8 mouse cellular contexts compared by ENCODE assay signal in the genomic region with DNA sequence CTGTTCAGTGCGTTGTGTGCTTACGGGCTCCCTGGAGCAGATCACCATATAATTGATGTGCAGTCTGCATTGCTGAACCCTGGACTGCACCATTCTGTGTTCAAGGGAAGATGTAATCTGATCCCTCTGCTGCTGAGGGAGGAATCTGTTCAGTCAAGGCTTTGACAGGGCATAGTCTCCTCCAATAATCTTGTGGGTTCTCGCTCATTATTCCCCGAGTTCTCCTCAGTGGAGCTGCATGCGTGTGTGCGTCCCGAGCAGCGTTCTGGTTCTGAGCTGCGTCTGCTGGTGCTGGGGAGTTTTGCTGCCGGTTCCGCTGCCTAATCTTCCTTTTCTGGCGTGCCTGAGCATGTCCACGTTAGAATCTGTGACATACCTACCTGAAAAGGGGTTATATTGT.
DNase-seq lines count a peak whose midpoint lies in the region; ATAC-seq and TF ChIP-seq lines count a peak whose summit lies in the region.
"Had no signal": no experiment of that assay in that cellular context is flagged by ENCODE, and none has a peak within 500 bp of the region (broad histone marks: within the 10 kb centered on the region; RNA-seq: fewer than 3 reads in every experiment).

No protein-coding gene starts in this region.

- H3K9me3 ChIP-seq in heart, embryonic 15.5 days (replicated peaks): no peaks in the 10 kb centered on the region
- no peaks in the 10 kb centered on the region for H3K9me3 ChIP-seq in neural tube, embryonic 15.5 days (replicated peaks)
- H3K9me3 ChIP-seq: liver, embryonic 15.5 days had no signal

- TF ChIP-seq CTCF in embryonic fibroblast, embryonic 13.5 days (IDR thresholded peaks at IDR 0.05; ENCODE audit: borderline replicate concordance, insufficient read depth, low read length): no peak

- peak overlapping the region; percentile 47 for H3K9ac ChIP-seq in heart, embryonic 15.5 days
- peak overlapping the region; percentile 67 for H3K9ac ChIP-seq in neural tube, embryonic 15.5 days (replicated peaks)
- H3K9ac ChIP-seq: liver, embryonic 15.5 days had no signal

- H3K27me3 ChIP-seq in heart, embryonic 15.5 days: no peaks in the 10 kb centered on the region
- no peaks in the 10 kb centered on the region for H3K27me3 ChIP-seq in neural tube, embryonic 15.5 days (replicated peaks)
- H3K27me3 ChIP-seq: liver, embryonic 15.5 days had no signal

- peak overlapping the region; percentile 69 for H3K4me2 ChIP-seq in heart, embryonic 15.5 days
- peak overlapping the region; percentile 66 for H3K4me2 ChIP-seq in neural tube, embryonic 15.5 days
- H3K4me2 ChIP-seq: liver, embryonic 15.5 days had no signal

- ATAC-seq in heart, embryonic 15.5 days (replicated peaks; ENCODE audit: insufficient number of reproducible peaks, insufficient read depth, low FRiP score, low read depth): peak; percentile 84
- ATAC-seq in neural tube, embryonic 15.5 days (ENCODE audit: low FRiP score): peak; percentile 91

- H3K4me1 ChIP-seq in embryonic fibroblast, embryonic 13.5 days (ENCODE audit: control insufficient read depth, insufficient read depth, low read length): peaks cover 3% of the 10 kb centered on the region; the same call in 1 of the 2 replicates
- H3K4me1 ChIP-seq in heart, embryonic 15.5 days (replicated peaks): 0 out of 2 replicates have a peak, but pooled peaks cover 8% of the 10 kb centered on the region
- H3K4me1 ChIP-seq in neural tube, embryonic 15.5 days: 0 out of 2 replicates have a peak, but pooled peaks cover 3% of the 10 kb centered on the region
- H3K4me1 ChIP-seq: liver, embryonic 15.5 days had no signal

- peak; percentile 97 for DNase-seq in brain, adult 2 months (ENCODE audit: low read depth, low spot score)
- DNase-seq in kidney, postnatal 14 days: peak; percentile 74
- DNase-seq in liver: peak; percentile 7
- peak; percentile 71 for DNase-seq in yolk sac, embryonic 10.5 days (ENCODE audit: low spot score)

- TF ChIP-seq POLR2A in embryonic fibroblast, embryonic 13.5 days (IDR thresholded peaks at IDR 0.05; ENCODE audit: low read depth, low read length): peak; percentile 95

- peak overlapping the region; percentile 49 for H3K4me3 ChIP-seq in embryonic fibroblast, embryonic 13.5 days (ENCODE audit: insufficient read depth, low read length)
- peak overlapping the region; percentile 50 for H3K4me3 ChIP-seq in heart, embryonic 15.5 days
- peak overlapping the region; percentile 58 for H3K4me3 ChIP-seq in neural tube, embryonic 15.5 days (replicated peaks)
- H3K4me3 ChIP-seq: liver, embryonic 15.5 days had no signal

- WGBS in heart, embryonic 15.5 days: 29% methylated on average over 13 of the region's 13 CpGs
- WGBS in neural tube, embryonic 15.5 days: 7% methylated on average over 13 of the region's 13 CpGs

- no peaks in the 10 kb centered on the region for H3K36me3 ChIP-seq in heart, embryonic 15.5 days
- no peaks in the 10 kb centered on the region for H3K36me3 ChIP-seq in neural tube, embryonic 15.5 days
- H3K36me3 ChIP-seq: liver, embryonic 15.5 days had no signal

- H3K27ac ChIP-seq in embryonic fibroblast, embryonic 13.5 days (ENCODE audit: insufficient read depth, low read length): peak overlapping the region; percentile 83
- H3K27ac ChIP-seq in heart, embryonic 15.5 days: peak overlapping the region; percentile 56
- peak overlapping the region; percentile 94 for H3K27ac ChIP-seq in neural tube, embryonic 15.5 days (replicated peaks)
- H3K27ac ChIP-seq: liver, embryonic 15.5 days had no signal

Comparison
In these comparisons a context has a peak if more than half of its experiments do, and no peak if none do; other contexts are left out.
1. Peak in every context shown above with its lines: DNase-seq, ATAC-seq, H3K4me3 ChIP-seq and H3K27ac ChIP-seq.
2. DNase-seq: peak in every context shown above with its lines; median percentile 97 in brain, adult 2 months; 74 in kidney, postnatal 14 days; 71 in yolk sac, embryonic 10.5 days; 7 in liver.